Mouse (Mus musculus): ENCODE measurements at regions not wholly inside any gene's neighbourhood (a gene's known extent, or its start where the extent isn't known, plus 50 kb on each side); places are given as distances from the start of the nearest gene placed in this dataset.
"Not testable (repeated sequence)": the region's sequence is repeated elsewhere in the genome, so short reads cannot be mapped to it uniquely, and the experiment has no call there.

- in situ Hi-C loops (cut with MboI, MseI) = no loop called here
Measured at GRCm38 (mm10) chr2:43072964-43073619, 419.7 kb upstream of the Lrp1b start.

GRCm38 (mm10) chr2:43097560-43098233, 444.3 kb upstream of the Lrp1b start:
- in situ Hi-C loops (cut with MboI, MseI) = no loop called here

- in situ Hi-C loops (cut with MboI, MseI) = no loop called here
Measured at GRCm38 (mm10) chr2:43119862-43120261, 435.3 kb upstream of the Kynu start.

- in situ Hi-C loops (cut with MboI, MseI) = no loop called here
Measured at GRCm38 (mm10) chr2:43153574-43153973, 401.6 kb upstream of the Kynu start.

GRCm38 (mm10) chr2:43182105-43182504, 373.0 kb upstream of the Kynu start:
- in situ Hi-C loops (cut with MboI, MseI) = no loop called here

GRCm38 (mm10) chr2:43195531-43195930, 359.6 kb upstream of the Kynu start:
- in situ Hi-C loops (cut with MboI, MseI) = not testable (repeated sequence)

- in situ Hi-C loops (cut with MboI, MseI) = no loop called here
Measured at GRCm38 (mm10) chr2:43208223-43208622, 346.9 kb upstream of the Kynu start.

GRCm38 (mm10) chr2:43213901-43214300, 341.2 kb upstream of the Kynu start:
- in situ Hi-C loops (cut with MboI, MseI) = no loop called here

GRCm38 (mm10) chr2:43217119-43217518, 338.0 kb upstream of the Kynu start:
- in situ Hi-C loops (cut with MboI, MseI) = no loop called here

- in situ Hi-C loops (cut with MboI, MseI) = no loop called here
Measured at GRCm38 (mm10) chr2:43222721-43223120, 332.4 kb upstream of the Kynu start.

- in situ Hi-C loops (cut with MboI, MseI) = not testable (repeated sequence)
Measured at GRCm38 (mm10) chr2:43224728-43225127, 330.4 kb upstream of the Kynu start.

- in situ Hi-C loops (cut with MboI, MseI) = no loop called here
Measured at GRCm38 (mm10) chr2:43246786-43247185, 308.3 kb upstream of the Kynu start.

GRCm38 (mm10) chr2:43248671-43249070, 306.5 kb upstream of the Kynu start:
- in situ Hi-C loops (cut with MboI, MseI) = no loop called here

- in situ Hi-C loops (cut with MboI, MseI) = no loop called here
Measured at GRCm38 (mm10) chr2:43254709-43255108, 300.4 kb upstream of the Kynu start.

GRCm38 (mm10) chr2:43270802-43271201, 284.3 kb upstream of the Kynu start:
- in situ Hi-C loops (cut with MboI, MseI) = no loop called here

GRCm38 (mm10) chr2:43272080-43272479, 283.0 kb upstream of the Kynu start:
- in situ Hi-C loops (cut with MboI, MseI) = no loop called here

GRCm38 (mm10) chr2:43274012-43274411, 281.1 kb upstream of the Kynu start:
- in situ Hi-C loops (cut with MboI, MseI) = no loop called here

GRCm38 (mm10) chr2:43295801-43296200, 259.3 kb upstream of the Kynu start:
- in situ Hi-C loops (cut with MboI, MseI) = no loop called here

- in situ Hi-C loops (cut with MboI, MseI) = loop anchor here in 1 of 2 experiments (10.0 kb wide), 1 partner anchor 519 kb away; no protein-coding TSS in a partner anchor
Measured at GRCm38 (mm10) chr2:43323836-43324235, 231.3 kb upstream of the Kynu start.

GRCm38 (mm10) chr2:43364301-43364700, 190.8 kb upstream of the Kynu start:
- in situ Hi-C loops (cut with MboI, MseI) = no loop called here

- in situ Hi-C loops (cut with MboI, MseI) = no loop called here
Measured at GRCm38 (mm10) chr2:43365812-43366211, 189.3 kb upstream of the Kynu start.

- in situ Hi-C loops (cut with MboI, MseI) = no loop called here
Measured at GRCm38 (mm10) chr2:43403348-43403747, 151.8 kb upstream of the Kynu start.
